Mouse (Mus musculus) liver, postnatal 0 days (tissue): ENCODE results near the gene Kmt5a.
A peak's percentile ranks its signal among the peaks of the same experiment; 100 is the strongest.

Source experiments
- CTCF ChIP-seq: sonication (generic); IDR thresholded peaks from 2 replicates; pipeline ENCODE4 v1.5.1; 2016; ENCODE audit warnings: antibody characterized with exemption, low read depth
- EP300 ChIP-seq: IDR thresholded peaks from 2 replicates; pipeline ENCODE4 v1.6.1; 2016; ENCODE audit warnings: antibody characterized with exemption, low read depth, mild to moderate bottlenecking

DNA sequence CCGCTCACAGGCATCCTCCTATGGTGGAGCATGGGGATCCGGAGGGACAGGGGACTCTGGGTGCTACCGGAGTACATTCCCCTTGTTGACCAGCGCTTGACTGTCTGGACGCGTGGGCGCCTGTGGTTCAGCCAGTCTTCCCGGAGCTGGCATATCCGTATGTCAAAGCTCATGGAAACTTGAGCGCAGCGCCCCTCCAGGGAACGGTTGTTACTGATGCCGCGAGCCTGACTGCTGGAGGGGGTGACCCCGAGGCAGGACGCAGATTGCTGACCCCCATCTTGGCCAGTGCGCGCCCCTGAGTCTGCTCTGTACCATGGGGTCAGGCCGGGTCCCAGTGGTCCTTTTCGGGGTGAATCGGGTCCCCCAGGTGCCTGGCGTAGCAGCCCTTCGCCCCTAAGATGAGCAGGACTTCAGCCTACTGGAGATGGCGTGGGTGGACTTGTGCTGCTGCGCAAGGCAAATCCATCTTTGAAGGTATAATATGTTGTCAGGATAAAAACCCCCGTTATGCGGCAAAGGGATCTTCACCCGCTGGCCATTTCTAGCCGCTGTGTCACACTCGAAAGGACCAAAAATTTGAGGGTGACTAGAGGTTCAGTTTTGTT lies 468 bp downstream of the Kmt5a start:
- TF ChIP-seq CTCF = peak; percentile 64
- 0 out of 2 replicates have a peak, but pooled peaks have one; percentile 1 for TF ChIP-seq EP300
